Mouse (Mus musculus) forebrain, postnatal 0 days (tissue): Measurements from ENCODE around the gene Chdh. TPM values are rescaled to one million over a fixed set of nuclear protein-coding genes. Genes with fewer than 3 reads are reported as not detected.
A peak's percentile ranks its signal among the peaks of the same experiment; 100 is the strongest.

Experiments used
- ATAC-seq: fragments of 200-750 bp; cut with Nextera tagmentation; 2 replicates; pipeline ENCODE4 v1.8.0; 2017; ENCODE audit warnings: mild to moderate bottlenecking, moderate library complexity
- DNase-seq: peaks from one replicate; pipeline ENCODE4 v3.0.0-alpha.2; 2015
- H3K27ac ChIP-seq: fragments of 300-500 bp; sonication (generic); 2 replicates; pipeline ENCODE4 v1.5.1; 2014; ENCODE audit warnings: low read depth, mild to moderate bottlenecking, antibody characterized with exemption, low read length, moderate library complexity, mixed read lengths
- H3K27me3 ChIP-seq: fragments of 300-500 bp; sonication (generic); 2 replicates; pipeline ENCODE4 v1.6.1; 2014; ENCODE audit warnings: mild to moderate bottlenecking, low read length, mixed read lengths; ENCODE audit not compliant: insufficient read depth
- H3K36me3 ChIP-seq: fragments of 300-500 bp; sonication (generic); 2 replicates; pipeline ENCODE4 v1.6.1; 2014; ENCODE audit warnings: mild to moderate bottlenecking, moderate library complexity; ENCODE audit not compliant: insufficient read depth
- H3K4me1 ChIP-seq: fragments of 300-500 bp; sonication (generic); 2 replicates; pipeline ENCODE4 v1.6.1; 2014; ENCODE audit warnings: antibody characterized with exemption; ENCODE audit not compliant: insufficient read depth
- H3K4me2 ChIP-seq: fragments of 300-500 bp; sonication (generic); 2 replicates; pipeline ENCODE4 v1.6.1; 2014; ENCODE audit warnings: low read depth, mild to moderate bottlenecking, moderate library complexity
- H3K4me3 ChIP-seq: fragments of 300-500 bp; sonication (generic); 2 replicates; pipeline ENCODE4 v1.5.1; 2014; ENCODE audit warnings: low read depth, low read length, mixed read lengths
- H3K9ac ChIP-seq: fragments of 300-500 bp; sonication (generic); 2 replicates; pipeline ENCODE4 v1.6.1; 2014; ENCODE audit warnings: mild to moderate bottlenecking
- H3K9me3 ChIP-seq: fragments of 300-500 bp; sonication (generic); 2 replicates; pipeline ENCODE4 v1.6.1; 2016; ENCODE audit warnings: low read length
- CTCF ChIP-seq: sonication (generic); IDR thresholded peaks from 2 replicates; pipeline ENCODE4 v1.5.1; 2016; ENCODE audit warnings: antibody characterized with exemption, control low read depth, low read depth
- WGBS: fragments of 180-500 bp; shearing (Covaris S2); extraction: QIAGEN DNeasy Blood & Tissue Kit; methylation state at CpG from one replicate; pipeline ENCODE4 v1.1.7; 2014; 5-methylcytosine and 5-hydroxymethylcytosine counted together
- polyA plus RNA-seq: library from polyadenylated mRNA; unstranded; fragments of >200 nt; fragmentation: Nextera tagmentation; extraction: Ambion mirVana; gene quantifications from 2 replicates; pipeline ENCODE4 v1.2.1, GENCODE M21; 2015
- total RNA-seq: library from RNA; depleted of rRNA; stranded (reverse); fragments of >200 nt; gene quantifications from 2 replicates; pipeline ENCODE4 v1.2.3, GENCODE M21; 2014

The Chdh gene
- total and polyA plus RNA-seq, 2 experiments from 2014 or later, result 0.21 to 0.86 TPM

DNA sequence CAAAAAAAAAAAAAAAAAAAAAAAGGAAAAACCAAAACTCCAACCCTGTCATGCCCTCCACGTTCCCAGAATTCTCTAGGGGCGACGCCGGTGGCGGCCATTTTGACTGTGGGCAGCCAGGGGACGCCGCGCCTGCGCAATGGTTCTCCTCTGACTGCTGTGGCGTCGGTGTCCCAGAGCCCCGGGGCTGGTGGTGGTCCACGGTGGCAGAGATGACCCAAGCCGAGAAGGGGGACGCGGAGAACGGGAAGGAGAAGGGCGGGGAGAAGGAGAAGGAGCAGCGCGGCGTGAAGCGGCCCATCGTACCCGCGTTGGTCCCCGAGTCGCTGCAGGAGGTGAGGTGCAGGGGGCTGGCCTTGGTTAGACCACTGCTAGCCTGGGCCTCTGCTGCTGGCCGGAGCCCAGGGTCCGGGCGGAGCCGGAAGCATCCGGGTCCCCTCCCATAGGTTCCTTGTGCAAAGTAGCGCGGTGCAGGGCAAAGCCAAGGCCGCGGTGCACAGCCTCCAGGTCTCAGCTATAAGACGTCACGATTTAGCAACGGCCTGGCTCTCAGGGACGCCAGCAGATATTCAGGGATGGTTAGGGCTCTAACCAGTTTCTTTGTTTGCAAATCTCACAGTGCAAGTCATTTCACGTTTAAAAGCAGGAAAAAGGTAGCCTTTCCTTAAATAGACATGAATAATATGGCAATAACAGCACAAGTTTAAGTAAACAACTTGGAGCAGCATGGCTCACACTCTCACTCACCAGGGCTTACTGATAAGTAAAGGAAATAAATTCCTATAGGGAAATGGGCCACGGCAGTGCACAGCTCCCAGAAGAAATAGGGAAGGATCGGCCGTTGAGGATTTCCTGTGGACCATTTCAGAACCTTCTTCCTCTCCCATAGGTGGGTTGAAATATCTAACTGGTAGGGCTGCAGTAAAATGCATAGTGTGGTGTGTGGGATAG lies 30.3 kb upstream of the Chdh start, which contains the start of gene Actr8:
Actr8 (plus strand) TSS at position 84 of the 951 bp plus-strand sequence.
- H3K9me3 ChIP-seq, result no peaks in the 10 kb centered on the region
- ATAC-seq (peak; percentile 96), DNase-seq (peak; percentile 94)
- no peaks in the 10 kb centered on the region for H3K27me3 ChIP-seq
- H3K36me3 ChIP-seq, result peaks cover 47% of the 10 kb centered on the region
- WGBS, result 4% methylated on average over 44 of the region's 44 CpGs
- TF ChIP-seq CTCF, result 0 out of 2 replicates have a peak, but pooled peaks have one; percentile 7
- peak within 1 kb of the TSS; percentile 83 for H3K27ac ChIP-seq
- peaks cover 6% of the 10 kb centered on the region; the same call in 1 of the 2 replicates for H3K4me1 ChIP-seq
- peak within 1 kb of the TSS; percentile 58 for H3K4me2 ChIP-seq
- H3K4me3 ChIP-seq, result peak within 1 kb of the TSS; percentile 66
- peak within 1 kb of the TSS; percentile 96 for H3K9ac ChIP-seq

DNA sequence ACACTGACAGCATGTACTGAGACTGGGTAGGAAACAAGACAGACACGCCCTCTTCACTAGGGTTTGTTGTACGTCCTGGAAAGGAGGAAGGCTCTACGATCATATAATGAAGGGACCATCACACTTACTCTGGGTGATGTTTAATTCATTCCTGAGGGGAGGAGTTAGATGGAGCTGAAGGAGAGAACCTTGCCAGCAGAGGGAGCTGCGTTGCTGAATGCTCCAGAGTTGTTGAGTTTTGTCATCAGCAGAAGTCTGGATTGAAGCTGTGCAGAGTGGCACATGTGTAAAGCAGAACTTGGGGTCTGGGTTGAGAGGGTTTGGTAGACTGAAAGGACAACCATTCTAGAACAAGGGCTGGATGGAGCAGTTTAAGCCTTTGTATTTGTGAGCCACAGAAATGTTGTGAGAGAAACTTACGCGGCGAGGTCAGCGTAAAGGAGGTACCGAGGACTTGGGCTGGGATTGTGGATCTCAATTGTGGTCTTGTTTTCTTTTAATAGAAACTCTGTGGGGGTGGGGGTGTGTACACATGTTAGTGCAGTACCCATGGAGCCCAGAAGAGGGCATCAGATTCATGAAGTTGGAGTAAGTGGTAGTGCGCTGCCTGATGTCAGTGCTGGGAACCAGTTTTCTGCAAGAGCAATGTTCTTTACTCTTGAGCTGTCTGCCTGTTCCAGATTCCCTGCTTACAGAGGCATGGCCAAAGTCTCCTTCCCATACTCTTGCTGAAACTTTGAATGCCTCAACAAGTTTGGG lies 28.2 kb upstream of the Chdh start:
- 97% methylated on average over 10 of the region's 10 CpGs for WGBS
- H3K27ac ChIP-seq, result no peak overlapping the region
- no peak for DNase-seq
- ATAC-seq, result no peak
- no peak overlapping the region for H3K4me3 ChIP-seq
- TF ChIP-seq CTCF, result peak; percentile 42
- H3K9ac ChIP-seq, result no peak overlapping the region
- H3K9me3 ChIP-seq, result no peaks in the 10 kb centered on the region
- H3K36me3 ChIP-seq, result peaks cover 53% of the 10 kb centered on the region
- H3K4me2 ChIP-seq, result no peak overlapping the region
- H3K4me1 ChIP-seq, result peaks cover 6% of the 10 kb centered on the region; the same call in 1 of the 2 replicates
- no peaks in the 10 kb centered on the region for H3K27me3 ChIP-seq

DNA sequence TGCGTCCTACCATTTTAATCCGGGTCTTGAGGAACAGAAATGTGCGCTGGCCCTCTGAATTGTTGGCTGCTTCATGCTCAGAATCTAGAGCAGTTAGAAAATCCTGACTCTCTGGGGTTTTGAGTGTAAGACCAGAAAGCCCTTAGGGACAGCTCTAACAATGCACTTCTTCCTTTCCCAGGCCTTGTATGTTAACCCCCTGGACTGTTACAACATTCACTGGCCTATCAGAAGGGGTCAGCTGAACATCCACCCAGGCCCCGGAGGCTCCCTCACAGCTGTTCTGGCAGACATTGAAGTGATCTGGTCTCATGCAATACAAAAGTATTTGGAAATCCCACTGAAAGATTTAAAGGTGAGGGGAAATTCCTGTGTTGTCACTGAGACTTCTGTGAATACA lies 22.7 kb upstream of the Chdh start:
- no peak for DNase-seq
- Histone ChIP-seq H3K36me3 (peaks cover 97% of the 10 kb centered on the region), H3K27me3 (no peaks in the 10 kb centered on the region), H3K27ac (no peak overlapping the region), H3K4me2 (no peak overlapping the region), H3K4me1 (no peaks in the 10 kb centered on the region), H3K4me3 (no peak overlapping the region), H3K9me3 (no peaks in the 10 kb centered on the region), H3K9ac (no peak overlapping the region)
- WGBS, result 94% methylated on average over 4 of the region's 4 CpGs
- ATAC-seq, result no peak
- no peak for TF ChIP-seq CTCF

- no peak overlapping the region for H3K4me2 ChIP-seq
- H3K9ac ChIP-seq, result no peak overlapping the region
- H3K9me3 ChIP-seq, result no peaks in the 10 kb centered on the region
- no peaks in the 10 kb centered on the region for H3K27me3 ChIP-seq
- ATAC-seq (no peak), DNase-seq (no peak)
- H3K27ac ChIP-seq, result no peak overlapping the region
- WGBS, result 96% methylated on average over 6 of the region's 6 CpGs
- H3K4me3 ChIP-seq, result no peak overlapping the region
- peaks cover 98% of the 10 kb centered on the region for H3K36me3 ChIP-seq
- TF ChIP-seq CTCF, result no peak
- no peaks in the 10 kb centered on the region for H3K4me1 ChIP-seq
These were observed 21.5 kb upstream of the Chdh start for GRCm38 (mm10) chr14:29987276-29987675.

DNA sequence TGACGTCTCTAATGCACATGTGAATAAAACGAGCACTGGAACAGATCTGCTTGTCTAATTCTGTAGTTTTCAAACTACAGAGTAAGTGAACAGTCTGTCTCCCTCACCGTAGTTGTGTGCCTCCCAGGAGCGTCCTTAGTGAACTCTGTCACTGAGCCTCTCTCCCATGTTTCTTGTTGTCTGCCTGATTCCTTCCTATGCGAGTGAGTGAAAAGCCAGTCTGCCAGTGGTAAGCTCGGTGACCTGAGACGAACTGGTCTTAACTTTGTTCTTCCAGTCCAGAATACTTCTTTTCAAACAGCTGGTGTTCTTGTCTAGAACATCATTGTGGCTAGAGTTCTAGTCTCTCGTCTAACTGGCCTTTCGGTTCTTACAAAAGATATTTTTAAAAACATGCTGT lies 21.1 kb upstream of the Chdh start:
- no peak overlapping the region for H3K4me2 ChIP-seq
- no peak for DNase-seq
- H3K4me3 ChIP-seq, result no peak overlapping the region
- H3K9ac ChIP-seq, result no peak overlapping the region
- H3K9me3 ChIP-seq, result no peaks in the 10 kb centered on the region
- peaks cover 98% of the 10 kb centered on the region for H3K36me3 ChIP-seq
- no peak for TF ChIP-seq CTCF
- 94% methylated on average over 9 of the region's 9 CpGs for WGBS
- ATAC-seq, result no peak
- H3K27me3 ChIP-seq, result no peaks in the 10 kb centered on the region
- no peak overlapping the region for H3K27ac ChIP-seq
- H3K4me1 ChIP-seq, result no peaks in the 10 kb centered on the region

- DNase-seq, result no peak
- no peak for ATAC-seq
- H3K27me3 ChIP-seq, result no peaks in the 10 kb centered on the region
These were observed 20.5 kb upstream of the Chdh start for GRCm38 (mm10) chr14:29988337-29988736.

DNA sequence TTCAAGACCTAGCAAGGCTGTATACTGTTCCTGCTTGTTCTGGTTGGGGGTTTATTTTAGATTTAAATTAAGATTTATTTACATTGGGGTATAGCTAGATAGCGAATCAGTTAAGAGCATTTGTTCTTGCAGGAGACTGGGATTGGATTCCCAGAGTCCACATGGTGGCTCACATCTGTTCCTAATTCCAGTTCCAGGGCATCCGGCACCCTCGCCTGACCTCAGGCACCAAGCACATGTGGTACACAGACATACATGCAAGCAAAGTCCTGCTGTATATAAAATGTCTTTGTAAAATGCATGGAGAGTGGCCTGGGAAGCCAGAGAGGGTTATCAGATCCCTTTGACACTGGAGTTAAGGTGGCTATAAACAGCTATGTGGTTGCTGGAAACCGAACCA lies 13.8 kb upstream of the Chdh start:
- DNase-seq (no peak), ATAC-seq (no peak)
- no peak for TF ChIP-seq CTCF
- no peak overlapping the region for H3K4me3 ChIP-seq
- no peaks in the 10 kb centered on the region for H3K9me3 ChIP-seq
- no peaks in the 10 kb centered on the region; the same call in 1 of the 2 replicates for H3K4me1 ChIP-seq
- no peak overlapping the region for H3K27ac ChIP-seq
- H3K36me3 ChIP-seq, result peaks cover 71% of the 10 kb centered on the region
- WGBS, result 93% methylated on average over 4 of the region's 4 CpGs
- no peak overlapping the region for H3K9ac ChIP-seq
- H3K4me2 ChIP-seq, result no peak overlapping the region
- H3K27me3 ChIP-seq, result no peaks in the 10 kb centered on the region

More at GRCm38 (mm10) chr14:29988337-29988736, 20.5 kb upstream of the Chdh start:
- 95% methylated on average over 4 of the region's 4 CpGs for WGBS
- Histone ChIP-seq H3K36me3 (peaks cover 99% of the 10 kb centered on the region), H3K4me1 (no peaks in the 10 kb centered on the region), H3K4me2 (no peak overlapping the region), H3K9me3 (no peaks in the 10 kb centered on the region), H3K27ac (no peak overlapping the region), H3K9ac (no peak overlapping the region), H3K4me3 (no peak overlapping the region)
- no peak for TF ChIP-seq CTCF
